Mouse (Mus musculus) liver, embryonic 15.5 days (tissue): Measurements from ENCODE around the gene Cldn15. TPM values are rescaled to one million over a fixed set of nuclear protein-coding genes. Genes with fewer than 3 reads are reported as not detected.
"Not testable (repeated sequence)": the region's sequence is repeated elsewhere in the genome, so short reads cannot be mapped to it uniquely, and the experiment has no call there.

Experiments used
- ATAC-seq: fragments of 200-750 bp; cut with Nextera tagmentation; 2 replicates; pipeline ENCODE4 v1.8.0; 2017; ENCODE audit warnings: moderate number of reproducible peaks, mild to moderate bottlenecking, moderate library complexity; ENCODE audit not compliant: insufficient read depth
- H3K27ac ChIP-seq: fragments of 300-500 bp; sonication (generic); replicated peaks from 2 replicates; pipeline ENCODE4 v1.5.1; 2015; ENCODE audit warnings: mild to moderate bottlenecking, inconsistent platforms
- H3K27me3 ChIP-seq: fragments of 300-500 bp; sonication (generic); 2 replicates; pipeline ENCODE4 v1.6.1; 2015; ENCODE audit warnings: mild to moderate bottlenecking, inconsistent platforms
- H3K36me3 ChIP-seq: fragments of 300-500 bp; sonication (generic); replicated peaks from 2 replicates; pipeline ENCODE4 v1.6.1; 2015; ENCODE audit warnings: moderate library complexity, mild to moderate bottlenecking, inconsistent platforms
- H3K4me1 ChIP-seq: fragments of 300-500 bp; sonication (generic); replicated peaks from 2 replicates; pipeline ENCODE4 v1.6.1; 2015; ENCODE audit warnings: inconsistent platforms
- H3K4me2 ChIP-seq: fragments of 300-500 bp; sonication (generic); 2 replicates; pipeline ENCODE4 v1.6.1; 2015; ENCODE audit warnings: moderate library complexity, mild to moderate bottlenecking, inconsistent platforms
- H3K4me3 ChIP-seq: fragments of 300-500 bp; sonication (generic); replicated peaks from 2 replicates; pipeline ENCODE4 v1.5.1; 2015; ENCODE audit warnings: mild to moderate bottlenecking, inconsistent platforms
- H3K9ac ChIP-seq: fragments of 300-500 bp; sonication (generic); 2 replicates; pipeline ENCODE4 v1.6.1; 2015; ENCODE audit warnings: moderate library complexity, mild to moderate bottlenecking, inconsistent platforms
- H3K9me3 ChIP-seq: fragments of 300-500 bp; sonication (generic); replicated peaks from 2 replicates; pipeline ENCODE4 v1.6.1; 2016; ENCODE audit warnings: inconsistent platforms
- WGBS: fragments of 180-500 bp; shearing (Covaris S2); methylation state at CpG from one replicate; pipeline ENCODE4 v1.1.7; 2015; ENCODE audit warnings: mixed read lengths; ENCODE audit not compliant: insufficient replicate concordance; 5-methylcytosine and 5-hydroxymethylcytosine counted together
- polyA plus RNA-seq: library from polyadenylated mRNA; unstranded; fragments of >200 nt; fragmentation: Nextera tagmentation; extraction: Ambion mirVana; gene quantifications from 2 replicates; pipeline ENCODE4 v1.2.1, GENCODE M21; 2015

The Cldn15 gene
- polyA plus RNA-seq, 1 experiment from 2014 or later = 8.1 TPM

GRCm38 (mm10) chr5:136935905-136936695 is 30.3 kb upstream of the Cldn15 start:
- Histone ChIP-seq H3K4me2 (no peak overlapping the region), H3K4me3 (no peak overlapping the region), H3K4me1 (no peaks in the 10 kb centered on the region; the same call in 1 of the 2 replicates), H3K27me3 (no peaks in the 10 kb centered on the region), H3K9ac (no peak overlapping the region), H3K36me3 (no peaks in the 10 kb centered on the region), H3K9me3 (no peaks in the 10 kb centered on the region), H3K27ac (no peak overlapping the region)
- WGBS = 46% methylated on average over 7 of the region's 7 CpGs
- ATAC-seq = no peak

- no peaks in the 10 kb centered on the region for H3K36me3 ChIP-seq
- H3K9me3 ChIP-seq = no peaks in the 10 kb centered on the region
- no peak overlapping the region for H3K9ac ChIP-seq
- WGBS = 68% methylated on average over 6 of the region's 6 CpGs
- no peaks in the 10 kb centered on the region for H3K27me3 ChIP-seq
- no peak overlapping the region for H3K4me3 ChIP-seq
- no peaks in the 10 kb centered on the region; the same call in 1 of the 2 replicates for H3K4me1 ChIP-seq
- no peak overlapping the region for H3K4me2 ChIP-seq
- ATAC-seq = no peak
- H3K27ac ChIP-seq = no peak overlapping the region
Measured at GRCm38 (mm10) chr5:136936750-136937149, 29.7 kb upstream of the Cldn15 start.

GRCm38 (mm10) chr5:136937621-136938020 is 28.8 kb upstream of the Cldn15 start:
- Histone ChIP-seq H3K4me3 (no peak overlapping the region), H3K4me2 (no peak overlapping the region), H3K9me3 (no peaks in the 10 kb centered on the region), H3K27ac (no peak overlapping the region), H3K36me3 (no peaks in the 10 kb centered on the region), H3K9ac (no peak overlapping the region), H3K4me1 (no peaks in the 10 kb centered on the region; the same call in 1 of the 2 replicates), H3K27me3 (no peaks in the 10 kb centered on the region)
- no peak for ATAC-seq
- 72% methylated on average over 5 of the region's 5 CpGs for WGBS

GRCm38 (mm10) chr5:136939284-136939683 is 27.1 kb upstream of the Cldn15 start:
- no peaks in the 10 kb centered on the region for H3K36me3 ChIP-seq
- 52% methylated on average over 7 of the region's 7 CpGs for WGBS
- no peak overlapping the region for H3K4me2 ChIP-seq
- H3K27me3 ChIP-seq = no peaks in the 10 kb centered on the region
- no peaks in the 10 kb centered on the region; the same call in 1 of the 2 replicates for H3K4me1 ChIP-seq
- no peak overlapping the region for H3K4me3 ChIP-seq
- no peak overlapping the region for H3K9ac ChIP-seq
- ATAC-seq = no peak
- H3K27ac ChIP-seq = no peak overlapping the region
- no peaks in the 10 kb centered on the region for H3K9me3 ChIP-seq

- not testable (repeated sequence) for H3K27me3 ChIP-seq, H3K4me1 ChIP-seq, ATAC-seq, H3K9ac ChIP-seq, H3K36me3 ChIP-seq, H3K4me3 ChIP-seq, H3K27ac ChIP-seq, H3K9me3 ChIP-seq, H3K4me2 ChIP-seq
- WGBS = 64% methylated on average over 6 of the region's 6 CpGs
Measured at GRCm38 (mm10) chr5:136940029-136940428, 26.4 kb upstream of the Cldn15 start.

- WGBS = 75% methylated on average over 12 of the region's 12 CpGs
- no peak for ATAC-seq
- no peak overlapping the region for H3K4me3 ChIP-seq
- H3K27me3 ChIP-seq = no peaks in the 10 kb centered on the region
- no peaks in the 10 kb centered on the region for H3K36me3 ChIP-seq
- H3K4me2 ChIP-seq = no peak overlapping the region
- no peak overlapping the region for H3K9ac ChIP-seq
- H3K27ac ChIP-seq = no peak overlapping the region
- H3K4me1 ChIP-seq = no peaks in the 10 kb centered on the region
- no peaks in the 10 kb centered on the region for H3K9me3 ChIP-seq
Measured at GRCm38 (mm10) chr5:136940845-136941560, 25.4 kb upstream of the Cldn15 start.

- Histone ChIP-seq H3K27ac (no peak overlapping the region), H3K36me3 (no peaks in the 10 kb centered on the region), H3K9ac (no peak overlapping the region), H3K9me3 (no peaks in the 10 kb centered on the region), H3K4me3 (no peak overlapping the region), H3K4me2 (no peak overlapping the region), H3K4me1 (no peaks in the 10 kb centered on the region), H3K27me3 (no peaks in the 10 kb centered on the region)
- ATAC-seq = no peak
- 59% methylated on average over 3 of the region's 3 CpGs for WGBS
Measured at GRCm38 (mm10) chr5:136942781-136943180, 23.6 kb upstream of the Cldn15 start.

- Histone ChIP-seq H3K4me3 (no peak overlapping the region), H3K27me3 (no peaks in the 10 kb centered on the region), H3K9me3 (no peaks in the 10 kb centered on the region), H3K36me3 (no peaks in the 10 kb centered on the region), H3K27ac (no peak overlapping the region), H3K9ac (no peak overlapping the region), H3K4me1 (no peaks in the 10 kb centered on the region), H3K4me2 (no peak overlapping the region)
- WGBS = 67% methylated on average over 2 of the region's 2 CpGs
- ATAC-seq = no peak
Measured at GRCm38 (mm10) chr5:136943382-136943781, 23.0 kb upstream of the Cldn15 start.

- Histone ChIP-seq H3K9me3 (no peaks in the 10 kb centered on the region), H3K4me3 (no peak overlapping the region), H3K9ac (no peak overlapping the region), H3K4me1 (no peaks in the 10 kb centered on the region), H3K27ac (no peak overlapping the region), H3K4me2 (no peak overlapping the region), H3K36me3 (no peaks in the 10 kb centered on the region), H3K27me3 (no peaks in the 10 kb centered on the region)
- ATAC-seq = no peak
- WGBS = 66% methylated on average over 12 of the region's 12 CpGs
Measured at GRCm38 (mm10) chr5:136945084-136945483, 21.3 kb upstream of the Cldn15 start.

GRCm38 (mm10) chr5:136947874-136948273 is 18.5 kb upstream of the Cldn15 start:
- ATAC-seq = no peak
- no peak overlapping the region for H3K27ac ChIP-seq

GRCm38 (mm10) chr5:136949551-136950336 is 16.7 kb upstream of the Cldn15 start:
- H3K9me3 ChIP-seq, H3K27ac ChIP-seq, H3K4me3 ChIP-seq, H3K36me3 ChIP-seq, H3K4me2 ChIP-seq, ATAC-seq, H3K27me3 ChIP-seq, H3K9ac ChIP-seq: not testable (repeated sequence)
- peaks cover 22% of the 10 kb centered on the region for H3K4me1 ChIP-seq
- 69% methylated on average over 14 of the region's 14 CpGs for WGBS

More at GRCm38 (mm10) chr5:136947874-136948273, 18.5 kb upstream of the Cldn15 start:
- Histone ChIP-seq H3K4me3 (no peak overlapping the region), H3K9ac (no peak overlapping the region), H3K4me2 (no peak overlapping the region), H3K36me3 (no peaks in the 10 kb centered on the region), H3K9me3 (no peaks in the 10 kb centered on the region), H3K4me1 (peaks cover 6% of the 10 kb centered on the region), H3K27me3 (no peaks in the 10 kb centered on the region)
